Mouse (Mus musculus) ovary, postnatal 14 days (tissue): Measurements from ENCODE around the gene Cngb1.

Experiments
- DNase-seq: peaks from one replicate; pipeline ENCODE4 v3.0.0; 2022; ENCODE audit warnings: low spot score

Cngb1 gene

GRCm38 (mm10) chr8:95306431-95306830 lies at the start of gene Cngb1:
TSS of gene Cngb1 (minus strand) at chr8:95306585.
- DNase-seq, result no peak

GRCm38 (mm10) chr8:95354606-95355005 lies 48.2 kb upstream of the Cngb1 start:
- no peak for DNase-seq

GRCm38 (mm10) chr8:95352871-95353866 lies 46.8 kb upstream of the Cngb1 start:
- no peak for DNase-seq

GRCm38 (mm10) chr8:95352151-95352870 lies 45.9 kb upstream of the Cngb1 start, which contains the start of gene Mmp15:
TSS of gene Mmp15 (plus strand) at chr8:95352268.
- DNase-seq, result peak; percentile 57

GRCm38 (mm10) chr8:95351461-95351860 lies 45.1 kb upstream of the Cngb1 start:
- no peak for DNase-seq

- DNase-seq, result no peak
Observed at GRCm38 (mm10) chr8:95348811-95349630, 42.6 kb upstream of the Cngb1 start.

- DNase-seq, result no peak
Observed at GRCm38 (mm10) chr8:95348356-95348755, 42.0 kb upstream of the Cngb1 start.

DNA sequence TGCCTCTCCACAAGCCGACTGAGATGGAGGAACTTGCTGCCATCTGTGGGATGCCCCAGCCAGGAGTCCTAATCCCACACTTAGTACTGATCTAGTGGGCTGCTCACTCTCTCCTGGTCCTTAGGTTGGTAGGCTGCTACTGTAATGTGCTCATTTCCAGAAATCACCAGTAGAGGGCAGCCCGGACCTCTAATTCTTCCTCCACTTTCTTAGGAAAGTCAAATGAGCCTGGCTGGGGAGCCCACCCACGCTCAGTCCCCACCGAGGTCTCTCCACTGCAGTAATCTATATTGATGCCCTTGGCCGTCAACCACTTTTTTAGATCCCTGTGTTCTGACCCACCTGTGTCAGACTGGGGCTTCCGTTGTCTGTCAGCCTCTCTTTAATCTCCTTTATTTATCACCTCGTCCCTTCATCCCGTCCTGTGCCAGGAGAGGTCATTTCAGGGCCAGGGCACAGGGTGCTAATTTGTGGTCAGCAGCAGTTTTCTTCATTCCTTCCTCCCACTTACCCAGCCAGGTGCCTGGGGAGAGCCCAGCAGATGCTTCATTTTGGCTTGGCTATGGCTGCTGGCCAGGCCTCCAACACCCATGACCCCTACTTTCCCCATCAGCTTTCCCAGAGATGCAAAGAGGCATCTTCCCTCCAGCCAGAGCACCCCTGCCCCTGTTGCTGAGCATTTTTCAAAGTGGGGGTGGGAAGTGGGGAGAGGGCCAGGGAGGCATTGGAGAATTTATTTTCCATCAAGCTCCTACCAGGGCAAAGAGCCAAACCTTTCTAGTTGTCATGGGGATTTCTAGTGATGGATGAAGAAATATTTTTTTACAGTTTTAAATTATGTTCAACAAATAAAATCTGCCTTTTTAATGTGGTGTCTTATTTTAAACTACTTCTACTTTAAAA lies 40.5 kb upstream of the Cngb1 start:
- peak; percentile 72 for DNase-seq

DNA sequence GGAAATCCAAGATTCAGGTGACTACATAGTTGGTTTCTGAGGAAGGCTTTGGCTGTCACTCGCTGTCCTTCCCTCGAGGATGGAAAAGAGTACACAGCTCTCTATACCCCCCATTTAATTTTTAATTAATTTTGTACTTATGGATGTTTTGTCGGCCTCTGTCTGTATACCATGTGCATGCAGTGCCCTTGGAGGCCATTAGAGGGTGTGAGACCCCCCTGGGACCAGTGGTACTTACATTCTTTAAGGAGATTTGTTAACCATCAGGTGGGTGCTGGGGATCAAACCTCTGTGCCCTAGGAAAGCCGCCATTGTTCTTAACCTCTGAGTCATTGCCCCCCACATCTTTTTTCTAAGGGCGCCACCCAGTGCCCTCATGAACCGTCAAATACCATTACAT lies 38.3 kb upstream of the Cngb1 start:
- DNase-seq, result no peak

- DNase-seq, result no peak
Observed at GRCm38 (mm10) chr8:95341721-95342120, 35.3 kb upstream of the Cngb1 start.

- no peak for DNase-seq
Observed at GRCm38 (mm10) chr8:95336363-95336762, 30.0 kb upstream of the Cngb1 start.

- no peak for DNase-seq
Observed at GRCm38 (mm10) chr8:95335706-95336105, 29.3 kb upstream of the Cngb1 start.

GRCm38 (mm10) chr8:95332437-95333199 lies 26.2 kb upstream of the Cngb1 start:
- DNase-seq, result no peak

DNA sequence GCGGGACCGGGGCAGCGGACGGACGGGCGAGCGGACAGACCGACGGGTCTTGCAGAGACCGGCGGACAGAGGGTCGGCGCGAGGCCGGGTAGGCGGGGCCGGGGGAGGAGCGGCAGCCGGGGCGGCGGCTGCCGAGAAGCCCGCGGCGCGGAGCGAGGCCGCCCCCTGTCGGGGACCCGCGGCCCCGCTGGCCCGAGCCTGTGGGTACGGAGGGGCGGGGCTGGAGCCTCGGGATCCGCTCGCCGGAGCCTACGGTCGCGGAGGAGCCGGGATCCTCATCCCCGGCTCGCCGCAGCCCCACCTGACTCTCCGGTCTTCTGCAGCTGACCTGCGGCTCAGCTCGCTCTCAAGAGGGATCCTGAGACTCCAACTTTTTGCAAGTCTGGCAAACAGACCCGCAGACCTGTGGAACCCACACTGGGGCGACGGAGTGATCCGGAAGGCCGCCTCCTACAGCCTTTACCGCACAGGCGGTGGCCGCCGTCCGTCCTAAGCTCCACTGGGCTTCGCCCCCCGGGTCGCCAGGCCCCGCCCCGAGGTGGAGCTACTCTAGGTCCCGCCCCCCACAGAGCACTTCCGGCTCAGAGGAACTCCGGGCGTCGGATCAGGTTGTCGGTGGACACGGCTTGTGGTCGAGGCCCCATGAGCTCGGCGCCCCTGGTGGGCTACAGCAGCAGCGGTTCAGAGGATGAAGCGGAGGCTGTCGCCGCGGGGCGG lies 25.5 kb upstream of the Cngb1 start, which contains the start of the genes Zfp319 and Usb1:
Gene Zfp319, minus strand, starts transcription at position 231 of the 717 bp plus-strand sequence.
Gene Usb1, plus strand, starts transcription at position 565 of the 717 bp plus-strand sequence.
- DNase-seq, result peak; percentile 97

GRCm38 (mm10) chr8:95331156-95331719 lies 24.9 kb upstream of the Cngb1 start:
- peak; percentile 49 for DNase-seq

- DNase-seq, result no peak
Observed at GRCm38 (mm10) chr8:95330367-95330766, 24.0 kb upstream of the Cngb1 start.

- no peak for DNase-seq
Observed at GRCm38 (mm10) chr8:95327866-95328465, 21.6 kb upstream of the Cngb1 start.

- no peak for DNase-seq
Observed at GRCm38 (mm10) chr8:95326822-95327221, 20.4 kb upstream of the Cngb1 start.

DNA sequence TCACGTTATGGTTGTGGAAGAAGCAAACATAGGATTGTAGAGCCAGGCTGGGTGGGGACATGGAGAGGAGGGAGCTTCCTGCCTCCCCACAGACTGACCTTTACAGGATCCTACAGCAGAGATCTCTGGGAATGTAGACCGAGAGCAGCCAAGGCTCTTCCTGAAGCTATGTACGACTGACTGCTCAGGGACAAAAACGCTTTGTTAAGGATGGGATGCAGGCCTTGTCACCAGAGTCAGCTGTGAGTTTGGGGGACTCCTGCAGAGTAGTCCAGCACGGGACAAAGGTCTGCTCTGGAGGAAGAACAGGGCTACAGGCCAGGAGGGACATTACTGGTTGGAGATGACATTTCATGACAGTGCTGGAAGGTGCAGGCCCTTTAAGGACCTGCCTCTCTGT lies 18.3 kb upstream of the Cngb1 start:
- no peak for DNase-seq
